Mouse (Mus musculus) thymus, postnatal 10 days (tissue): Measurements from ENCODE around the gene Dscaml1.

Experiments used
- DNase-seq, 2 experiments: peaks; one replicate each; pipeline ENCODE4 v3.0.0; 2021; ENCODE audit warnings: low spot score in 2 of 2

Dscaml1 gene

GRCm38 (mm10) chr9:45426456-45426855 lies at the start of gene Dscaml1:
TSS of gene Dscaml1 (plus strand) at chr9:45426628.
- no peak for DNase-seq

GRCm38 (mm10) chr9:45376883-45377282 lies 49.5 kb upstream of the Dscaml1 start:
- no peak for DNase-seq

- DNase-seq: no peak
Measured at GRCm38 (mm10) chr9:45380411-45381251, 45.8 kb upstream of the Dscaml1 start.

DNA sequence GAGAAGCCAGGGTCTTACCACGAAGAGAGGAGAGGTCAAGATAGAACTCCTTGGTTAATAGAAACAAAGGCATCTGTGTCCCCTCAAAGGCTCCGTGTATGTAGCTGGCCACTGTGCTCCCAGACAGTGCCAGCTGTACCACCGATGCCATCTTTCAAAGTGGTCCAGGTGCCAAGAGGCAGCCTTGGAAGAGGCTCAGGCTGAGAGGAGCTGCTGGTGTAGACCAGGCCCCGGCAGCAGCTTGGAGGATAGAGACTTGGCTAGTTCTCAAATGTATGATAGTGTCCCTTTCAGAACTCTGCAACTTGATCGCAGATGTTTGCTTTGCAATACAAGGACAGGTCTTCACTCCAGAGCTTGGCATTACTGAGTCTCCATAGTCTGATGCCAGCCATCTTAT lies 44.1 kb upstream of the Dscaml1 start:
- no peak for DNase-seq

- DNase-seq: no peak
Measured at GRCm38 (mm10) chr9:45382834-45383233, 43.6 kb upstream of the Dscaml1 start.

- no peak for DNase-seq
Measured at GRCm38 (mm10) chr9:45383883-45384282, 42.5 kb upstream of the Dscaml1 start.

DNA sequence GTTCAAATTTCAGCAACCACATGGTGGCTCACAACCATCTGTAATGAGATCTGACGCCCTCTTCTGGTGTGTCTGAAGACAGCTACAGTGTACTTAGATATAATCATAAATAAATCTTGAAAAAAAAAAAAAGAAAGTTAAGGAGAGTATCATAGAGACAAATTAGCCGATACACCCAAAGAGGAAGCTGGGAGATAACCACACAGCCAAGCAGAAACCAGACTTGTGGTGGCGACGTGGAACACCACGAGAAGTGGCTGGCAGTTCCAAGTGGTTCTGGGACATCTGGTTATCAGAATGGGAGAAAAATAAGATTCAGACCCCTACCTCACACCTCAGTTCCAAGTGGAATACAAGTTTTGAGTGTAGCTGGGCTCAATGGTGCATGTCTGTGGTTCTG lies 39.7 kb upstream of the Dscaml1 start:
- DNase-seq: no peak

- DNase-seq: peak; percentile 71 to 91
Measured at GRCm38 (mm10) chr9:45388385-45388994, 37.9 kb upstream of the Dscaml1 start.

DNA sequence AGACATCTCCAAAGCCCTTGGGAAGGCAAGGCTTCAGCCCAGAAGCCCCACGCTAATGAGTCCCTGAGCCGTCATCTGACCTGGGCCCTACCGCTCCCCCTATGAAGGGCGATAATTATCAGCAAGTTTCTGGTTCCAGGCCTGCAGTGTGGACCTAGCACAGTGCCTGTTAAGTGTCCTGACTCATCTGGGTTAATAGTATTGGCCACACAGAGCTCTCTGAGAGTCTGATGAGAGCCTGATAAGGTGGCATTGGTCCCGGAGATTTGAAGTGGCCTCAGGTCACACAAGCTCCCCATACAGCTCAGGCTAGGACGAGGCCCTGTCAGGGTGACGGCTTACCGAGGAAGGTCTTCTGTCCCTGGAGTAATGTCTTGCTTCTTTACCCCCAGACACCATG lies 36.8 kb upstream of the Dscaml1 start:
- DNase-seq: no peak

DNA sequence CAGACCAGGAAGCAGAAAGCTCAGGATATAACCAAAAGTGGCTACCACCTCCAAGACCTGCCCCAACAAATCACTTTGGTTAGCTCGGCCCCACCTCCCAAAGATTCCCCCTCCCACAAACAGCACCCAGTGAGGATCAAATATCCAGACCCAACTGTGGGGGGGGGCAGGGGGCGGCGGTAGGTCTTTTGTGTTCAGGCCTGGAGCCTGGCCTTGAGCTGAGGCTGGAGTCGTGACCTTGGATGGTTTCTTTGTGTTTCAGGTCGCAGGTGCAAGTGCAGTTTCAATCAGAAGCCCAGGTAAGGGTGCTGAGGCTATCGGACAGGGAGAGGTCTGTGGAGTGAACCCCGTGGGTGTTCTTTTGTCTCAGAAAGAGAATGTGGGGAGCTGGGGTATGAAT lies 35.1 kb upstream of the Dscaml1 start:
- no peak for DNase-seq

- DNase-seq: no peak
Measured at GRCm38 (mm10) chr9:45395218-45395617, 31.2 kb upstream of the Dscaml1 start.

DNA sequence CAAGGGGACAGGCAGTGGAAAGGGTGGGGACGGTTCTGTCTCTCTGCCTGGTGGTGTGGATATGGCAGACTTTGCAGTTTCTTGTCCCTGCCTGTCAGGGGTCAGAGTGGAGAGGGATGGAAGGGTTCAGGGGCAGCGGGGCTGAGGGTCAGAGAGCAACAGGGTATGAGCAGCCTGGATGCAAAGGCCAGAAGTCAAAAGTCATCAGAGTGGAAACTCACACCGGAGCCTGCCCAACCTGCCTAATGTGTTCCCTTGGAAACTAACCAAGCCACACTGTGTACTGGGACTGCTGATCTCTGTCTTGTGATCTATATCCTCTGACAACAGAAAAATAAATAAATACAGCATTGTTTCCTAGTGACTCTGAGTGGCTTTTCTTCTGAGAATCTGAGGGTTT lies 30.6 kb upstream of the Dscaml1 start:
- DNase-seq: no peak

GRCm38 (mm10) chr9:45398336-45398735 lies 28.1 kb upstream of the Dscaml1 start:
- DNase-seq: no peak

DNA sequence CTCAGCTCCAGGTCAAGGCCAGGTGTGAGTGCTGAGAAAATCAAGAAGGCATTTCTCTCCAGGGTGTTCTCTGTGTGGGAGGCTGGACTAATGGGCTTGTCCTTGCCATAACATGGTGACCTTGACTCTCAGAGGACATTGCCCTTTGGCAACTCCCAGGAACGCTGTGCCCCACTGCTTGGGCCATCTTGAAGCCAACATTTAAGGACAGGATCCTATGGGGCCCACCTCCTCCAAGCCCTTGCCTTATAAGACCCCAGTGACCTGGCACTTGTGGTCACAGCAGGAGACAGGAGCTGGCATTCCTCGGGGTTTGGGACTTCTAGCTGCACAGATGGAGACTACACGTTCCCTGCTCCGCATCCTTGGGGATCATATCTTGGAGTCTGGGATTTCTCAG lies 27.0 kb upstream of the Dscaml1 start, which contains the start of gene Fxyd2:
TSS of gene Fxyd2 (plus strand) at position 236 of the 400 bp plus-strand sequence.
- no peak for DNase-seq

GRCm38 (mm10) chr9:45401851-45402250 lies 24.6 kb upstream of the Dscaml1 start:
- DNase-seq: no peak

DNA sequence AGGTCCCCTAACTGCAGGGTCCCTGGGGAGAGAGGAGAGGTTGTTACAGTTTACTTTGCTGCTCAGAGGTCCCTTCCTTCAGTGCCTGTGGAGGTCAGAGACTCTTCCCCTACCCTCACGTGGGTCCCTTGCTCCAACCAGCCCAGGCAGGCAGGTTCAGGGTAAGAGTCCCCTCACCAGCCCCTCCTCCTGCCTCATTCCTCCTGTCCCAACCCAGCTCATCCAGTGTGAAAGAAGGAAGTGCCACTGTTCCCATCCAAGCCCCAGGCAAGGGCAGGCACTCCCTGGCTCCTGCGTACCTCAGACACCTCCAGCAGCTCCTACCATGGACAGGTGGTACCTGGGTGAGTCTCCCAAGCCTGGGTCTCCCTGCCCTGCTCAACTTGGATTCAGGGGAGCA lies 23.5 kb upstream of the Dscaml1 start:
- DNase-seq: no peak

- no peak for DNase-seq
Measured at GRCm38 (mm10) chr9:45405694-45406093, 20.7 kb upstream of the Dscaml1 start.

- DNase-seq: no peak
Measured at GRCm38 (mm10) chr9:45406808-45407207, 19.6 kb upstream of the Dscaml1 start.

- DNase-seq: peak; percentile 25 to 66
Measured at GRCm38 (mm10) chr9:45407706-45408675, 18.4 kb upstream of the Dscaml1 start.

- DNase-seq: no peak
Measured at GRCm38 (mm10) chr9:45410193-45410592, 16.2 kb upstream of the Dscaml1 start.

DNA sequence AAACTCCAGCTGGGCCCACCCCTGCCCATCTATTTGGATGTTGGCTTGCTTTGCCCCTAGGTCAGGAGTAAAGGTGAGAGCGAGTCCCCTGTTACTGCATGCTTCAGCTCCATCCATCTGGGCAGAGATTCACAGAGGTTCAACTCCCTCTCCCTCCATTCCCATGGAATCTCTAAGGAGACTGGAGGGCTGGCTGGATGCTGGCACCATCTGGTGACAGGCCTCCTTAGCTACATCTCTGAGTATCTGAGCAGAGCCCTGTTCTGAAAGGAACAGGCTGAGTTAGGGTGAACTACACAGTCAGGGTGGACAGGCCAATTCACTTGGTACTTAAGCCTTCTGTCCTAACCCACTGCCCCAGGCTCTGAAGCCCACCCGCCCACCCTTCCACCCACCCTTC lies 15.8 kb upstream of the Dscaml1 start:
- DNase-seq: no peak

GRCm38 (mm10) chr9:45411111-45411510 lies 15.3 kb upstream of the Dscaml1 start:
- no peak for DNase-seq
